Mouse (Mus musculus) midbrain, embryonic 12.5 days (tissue): ENCODE results near the gene H2-D1. TPM values are rescaled to one million over a fixed set of nuclear protein-coding genes. Genes with fewer than 3 reads are reported as not detected.

Experiments used
- ATAC-seq: fragments of 200-750 bp; cut with Nextera tagmentation; 2 replicates; pipeline ENCODE4 v1.8.0; 2017; ENCODE audit warnings: low read depth, moderate TSS enrichment, moderate library complexity; ENCODE audit not compliant: low FRiP score
- H3K27ac ChIP-seq: fragments of 300-500 bp; sonication (generic); replicated peaks from 2 replicates; pipeline ENCODE4 v1.5.1; 2016; ENCODE audit warnings: mild to moderate bottlenecking
- H3K27me3 ChIP-seq: fragments of 300-500 bp; sonication (generic); 2 replicates; pipeline ENCODE4 v1.6.1; 2016; ENCODE audit warnings: mild to moderate bottlenecking
- H3K36me3 ChIP-seq: fragments of 300-500 bp; sonication (generic); 2 replicates; pipeline ENCODE4 v1.6.1; 2016
- H3K4me1 ChIP-seq: fragments of 300-500 bp; sonication (generic); 2 replicates; pipeline ENCODE4 v1.6.1; 2016
- H3K4me2 ChIP-seq: fragments of 300-500 bp; sonication (generic); replicated peaks from 2 replicates; pipeline ENCODE4 v1.6.1; 2016; ENCODE audit warnings: mild to moderate bottlenecking, moderate library complexity
- H3K4me3 ChIP-seq: fragments of 300-500 bp; sonication (generic); 2 replicates; pipeline ENCODE4 v1.5.1; 2016; ENCODE audit warnings: mild to moderate bottlenecking
- H3K9ac ChIP-seq: fragments of 300-500 bp; sonication (generic); replicated peaks from 2 replicates; pipeline ENCODE4 v1.6.1; 2016; ENCODE audit warnings: mild to moderate bottlenecking, moderate library complexity
- H3K9me3 ChIP-seq: fragments of 300-500 bp; sonication (generic); 2 replicates; pipeline ENCODE4 v1.6.1; 2016; ENCODE audit warnings: mild to moderate bottlenecking
- WGBS: fragments of 180-500 bp; shearing (Covaris S2); methylation state at CpG from one replicate; pipeline ENCODE4 v1.1.7; 2016; 5-methylcytosine and 5-hydroxymethylcytosine counted together
- polyA plus RNA-seq: library from polyadenylated mRNA; unstranded; fragments of >200 nt; fragmentation: Nextera tagmentation; extraction: Ambion mirVana; gene quantifications from 2 replicates; pipeline ENCODE4 v1.2.1, GENCODE M21; 2016

H2-D1 gene
- polyA plus RNA-seq, 1 experiment from 2014 or later = 47.8 TPM

DNA sequence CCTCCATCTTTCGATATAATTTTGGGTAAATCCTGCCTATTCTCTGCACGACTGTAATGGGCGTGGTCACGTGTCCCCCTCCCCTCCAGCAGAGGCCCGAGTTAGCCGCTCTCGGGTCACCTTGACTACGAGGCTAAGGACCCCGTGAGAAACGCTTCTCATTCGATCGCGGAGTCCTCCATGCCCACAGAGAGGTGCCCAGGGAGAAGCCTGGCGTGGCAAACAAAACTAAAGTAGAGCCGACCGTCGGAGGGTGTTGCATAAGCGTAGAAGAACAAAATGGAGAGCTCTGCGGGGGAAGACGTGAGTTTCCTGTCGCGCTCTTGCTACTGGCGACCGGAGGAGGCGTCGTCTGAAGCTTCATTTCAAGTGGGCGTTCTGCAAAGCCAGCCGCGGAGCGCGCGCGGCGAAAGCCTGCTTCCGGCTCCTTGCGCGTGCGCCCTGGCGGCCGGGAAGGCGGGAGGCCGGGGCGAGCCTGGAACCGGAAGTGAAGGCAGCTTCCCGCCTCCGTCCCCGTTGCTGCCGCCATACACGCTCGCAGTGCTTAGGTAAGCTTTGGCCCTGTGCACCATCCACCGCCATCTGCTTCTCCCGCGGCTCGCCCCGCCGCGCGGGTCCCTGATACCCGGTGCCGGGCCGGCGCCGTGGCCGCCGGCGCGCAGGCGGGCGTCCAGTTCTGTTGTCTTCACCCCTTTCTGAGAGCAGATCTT lies 21.1 kb upstream of the H2-D1 start, which contains the start of gene Ddx39b:
Gene Ddx39b (plus strand): TSS at position 442 of the 710 bp plus-strand sequence.
- Histone ChIP-seq H3K9me3 (no peaks in the 10 kb centered on the region), H3K27me3 (no peaks in the 10 kb centered on the region), H3K4me2 (peak within 1 kb of the TSS; percentile 89), H3K9ac (peak within 1 kb of the TSS; percentile 100), H3K27ac (peak within 1 kb of the TSS; percentile 98), H3K4me1 (peaks cover 49% of the 10 kb centered on the region), H3K36me3 (peaks cover 36% of the 10 kb centered on the region), H3K4me3 (peak within 1 kb of the TSS; percentile 97)
- peak; percentile 90 for ATAC-seq
- under 1% methylated on average over 61 of the region's 69 CpGs for WGBS

DNA sequence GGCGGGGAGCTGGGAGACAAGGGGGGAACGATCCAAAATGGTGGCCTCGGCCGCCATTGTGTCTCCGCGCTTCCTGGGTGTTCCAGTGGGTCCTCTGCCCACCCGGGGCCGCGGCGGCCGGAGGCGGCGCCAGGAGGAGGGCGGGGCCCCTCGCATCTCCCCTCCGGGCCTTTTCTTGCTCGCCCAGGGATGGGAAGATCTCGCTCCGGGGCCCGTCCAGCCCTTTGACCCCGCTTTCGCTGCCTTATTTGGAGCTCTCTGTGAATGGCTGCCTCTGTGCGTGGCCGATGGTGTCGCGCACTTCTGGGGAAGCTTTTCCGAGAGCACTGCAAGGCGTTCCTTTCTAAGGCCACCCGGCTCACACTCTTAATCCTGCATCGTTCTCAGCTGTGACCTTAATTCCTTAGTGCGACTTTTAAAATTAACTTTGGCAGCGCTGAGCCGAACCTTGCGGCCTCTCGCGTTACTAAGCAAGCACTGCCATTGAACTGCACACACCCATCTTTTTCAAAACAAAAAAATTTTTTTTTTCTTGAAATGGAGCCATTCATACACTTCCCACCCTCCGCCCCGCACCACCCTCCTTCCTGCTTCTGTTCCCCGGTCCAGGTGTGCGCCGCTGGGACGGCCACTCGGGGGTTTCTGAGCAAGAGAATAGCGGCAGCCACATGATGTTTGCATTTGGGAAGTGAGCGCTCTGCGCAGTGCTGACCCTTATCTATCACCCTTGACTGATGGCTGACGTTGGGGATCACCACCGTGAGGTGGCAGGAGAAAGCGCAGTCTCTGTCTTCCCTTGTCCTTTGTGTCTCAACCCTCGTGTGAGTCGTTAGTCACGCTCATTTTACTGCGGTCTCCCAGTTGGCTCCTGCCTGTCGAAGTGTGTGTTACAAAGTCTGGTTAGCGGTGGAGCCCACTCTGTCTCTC lies 20.3 kb upstream of the H2-D1 start:
- peak overlapping the region; percentile 100 for H3K9ac ChIP-seq
- H3K4me1 ChIP-seq = peaks cover 51% of the 10 kb centered on the region
- H3K9me3 ChIP-seq = no peaks in the 10 kb centered on the region
- no peaks in the 10 kb centered on the region for H3K27me3 ChIP-seq
- peak overlapping the region; percentile 97 for H3K4me3 ChIP-seq
- H3K36me3 ChIP-seq = peaks cover 44% of the 10 kb centered on the region
- H3K27ac ChIP-seq = peak overlapping the region; percentile 98
- peak; percentile 42 for ATAC-seq
- H3K4me2 ChIP-seq = peak overlapping the region; percentile 89
- WGBS = under 1% methylated on average over 55 of the region's 55 CpGs

- WGBS = 4% methylated on average over 16 of the region's 16 CpGs
- H3K9me3 ChIP-seq = no peaks in the 10 kb centered on the region
- ATAC-seq = no peak
Observed at GRCm38 (mm10) chr17:35243086-35243485, 19.4 kb upstream of the H2-D1 start.

DNA sequence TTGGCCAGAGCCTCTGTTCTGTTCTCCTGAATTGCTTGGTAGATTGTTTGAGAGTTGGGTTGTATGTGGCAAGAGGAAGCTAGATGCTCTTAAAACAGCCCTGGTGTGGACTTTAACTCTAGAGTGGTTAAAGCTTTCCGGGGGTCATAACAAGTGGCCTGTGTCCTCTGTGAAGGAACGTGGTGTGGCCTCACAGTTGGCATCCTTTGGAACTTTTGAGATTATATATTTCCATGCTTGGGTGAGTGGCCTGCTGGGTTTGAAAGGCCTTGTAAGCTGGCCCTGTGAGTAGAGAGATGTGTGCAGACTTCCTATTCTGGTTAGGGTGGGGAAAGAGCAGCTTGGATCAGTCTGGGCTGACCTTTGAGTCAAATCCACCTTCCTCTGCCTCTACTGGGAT lies 17.5 kb upstream of the H2-D1 start:
- H3K27me3 ChIP-seq = no peaks in the 10 kb centered on the region
- WGBS = 74% methylated on average over 2 of the region's 2 CpGs
- no peaks in the 10 kb centered on the region for H3K9me3 ChIP-seq
- H3K36me3 ChIP-seq = peaks cover 71% of the 10 kb centered on the region
- H3K27ac ChIP-seq = no peak overlapping the region
- no peak for ATAC-seq
- H3K4me3 ChIP-seq = peak overlapping the region; percentile 97
- peak overlapping the region; percentile 89 for H3K4me2 ChIP-seq
- H3K9ac ChIP-seq = peak overlapping the region; percentile 100
- H3K4me1 ChIP-seq = peaks cover 57% of the 10 kb centered on the region

More at GRCm38 (mm10) chr17:35243086-35243485, 19.4 kb upstream of the H2-D1 start:
- Histone ChIP-seq H3K4me1 (peaks cover 57% of the 10 kb centered on the region), H3K36me3 (peaks cover 52% of the 10 kb centered on the region), H3K27ac (peak overlapping the region; percentile 98), H3K9ac (peak overlapping the region; percentile 100), H3K4me2 (peak overlapping the region; percentile 89), H3K27me3 (no peaks in the 10 kb centered on the region), H3K4me3 (peak overlapping the region; percentile 97)

GRCm38 (mm10) chr17:35245731-35246623 lies 16.6 kb upstream of the H2-D1 start:
- peak overlapping the region; percentile 97; the same call in 1 of the 2 replicates for H3K4me3 ChIP-seq
- peaks cover 81% of the 10 kb centered on the region for H3K36me3 ChIP-seq
- H3K4me2 ChIP-seq = peak overlapping the region; percentile 89
- peak overlapping the region; percentile 100; the same call in 1 of the 2 replicates for H3K9ac ChIP-seq
- no peak for ATAC-seq
- H3K27me3 ChIP-seq = no peaks in the 10 kb centered on the region
- no peak overlapping the region for H3K27ac ChIP-seq
- no peaks in the 10 kb centered on the region for H3K9me3 ChIP-seq
- H3K4me1 ChIP-seq = peaks cover 47% of the 10 kb centered on the region
- WGBS = 87% methylated on average over 15 of the region's 15 CpGs

DNA sequence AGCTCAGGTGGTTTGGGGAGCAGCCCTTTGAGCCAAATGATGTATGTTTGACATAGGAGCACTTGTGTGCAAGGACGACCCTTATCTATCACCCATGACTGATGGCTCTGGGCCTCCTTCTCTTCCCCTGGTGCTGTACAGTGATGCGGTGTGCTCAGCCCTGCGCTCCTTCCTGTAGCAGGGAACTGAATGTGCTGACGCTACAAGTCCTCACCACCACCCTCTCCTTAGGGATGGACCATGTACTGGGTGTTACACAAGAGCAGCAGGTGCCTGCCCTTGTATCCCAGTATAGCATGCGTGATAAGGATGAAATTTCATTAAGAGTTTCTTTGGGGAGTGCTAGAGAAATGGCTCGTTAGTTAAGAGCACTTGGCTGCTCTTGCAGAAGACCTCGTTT lies 15.4 kb upstream of the H2-D1 start:
- Histone ChIP-seq H3K9ac (no peak overlapping the region), H3K27me3 (no peaks in the 10 kb centered on the region), H3K4me1 (peaks cover 46% of the 10 kb centered on the region), H3K4me2 (no peak overlapping the region), H3K9me3 (no peaks in the 10 kb centered on the region), H3K4me3 (no peak overlapping the region), H3K27ac (no peak overlapping the region), H3K36me3 (peaks cover 91% of the 10 kb centered on the region)
- WGBS = 89% methylated on average over 7 of the region's 7 CpGs
- no peak for ATAC-seq

DNA sequence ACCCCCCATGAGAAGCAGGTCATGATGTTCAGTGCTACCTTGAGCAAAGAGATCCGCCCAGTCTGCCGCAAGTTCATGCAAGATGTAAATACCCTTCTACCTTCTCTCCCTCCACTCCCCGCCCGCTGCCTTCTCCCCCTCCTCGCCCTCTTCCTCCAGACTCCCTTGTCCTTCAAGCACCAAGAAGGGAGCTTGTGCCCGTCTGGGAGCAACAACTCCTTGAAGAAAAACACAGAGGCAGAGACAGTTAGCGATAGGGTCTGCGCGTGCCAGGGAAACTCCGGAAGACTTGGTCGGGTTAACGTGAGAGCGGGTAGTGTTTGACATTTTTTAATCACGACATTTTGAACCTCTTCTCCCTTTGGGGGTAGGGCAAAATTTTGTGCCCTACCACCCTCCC lies 13.5 kb upstream of the H2-D1 start:
- WGBS = 92% methylated on average over 14 of the region's 14 CpGs
- peaks cover 99% of the 10 kb centered on the region for H3K36me3 ChIP-seq
- no peak overlapping the region for H3K27ac ChIP-seq

GRCm38 (mm10) chr17:35249451-35250197 lies 12.9 kb upstream of the H2-D1 start:
- 89% methylated on average over 19 of the region's 19 CpGs for WGBS
- no peak for ATAC-seq

More for the DNA sequence above, 13.5 kb upstream of the H2-D1 start:
- no peak for ATAC-seq
- no peak overlapping the region for H3K4me3 ChIP-seq
- H3K9ac ChIP-seq = no peak overlapping the region
- H3K9me3 ChIP-seq = no peaks in the 10 kb centered on the region
- H3K27me3 ChIP-seq = no peaks in the 10 kb centered on the region
- no peak overlapping the region for H3K4me2 ChIP-seq
- peaks cover 37% of the 10 kb centered on the region for H3K4me1 ChIP-seq

DNA sequence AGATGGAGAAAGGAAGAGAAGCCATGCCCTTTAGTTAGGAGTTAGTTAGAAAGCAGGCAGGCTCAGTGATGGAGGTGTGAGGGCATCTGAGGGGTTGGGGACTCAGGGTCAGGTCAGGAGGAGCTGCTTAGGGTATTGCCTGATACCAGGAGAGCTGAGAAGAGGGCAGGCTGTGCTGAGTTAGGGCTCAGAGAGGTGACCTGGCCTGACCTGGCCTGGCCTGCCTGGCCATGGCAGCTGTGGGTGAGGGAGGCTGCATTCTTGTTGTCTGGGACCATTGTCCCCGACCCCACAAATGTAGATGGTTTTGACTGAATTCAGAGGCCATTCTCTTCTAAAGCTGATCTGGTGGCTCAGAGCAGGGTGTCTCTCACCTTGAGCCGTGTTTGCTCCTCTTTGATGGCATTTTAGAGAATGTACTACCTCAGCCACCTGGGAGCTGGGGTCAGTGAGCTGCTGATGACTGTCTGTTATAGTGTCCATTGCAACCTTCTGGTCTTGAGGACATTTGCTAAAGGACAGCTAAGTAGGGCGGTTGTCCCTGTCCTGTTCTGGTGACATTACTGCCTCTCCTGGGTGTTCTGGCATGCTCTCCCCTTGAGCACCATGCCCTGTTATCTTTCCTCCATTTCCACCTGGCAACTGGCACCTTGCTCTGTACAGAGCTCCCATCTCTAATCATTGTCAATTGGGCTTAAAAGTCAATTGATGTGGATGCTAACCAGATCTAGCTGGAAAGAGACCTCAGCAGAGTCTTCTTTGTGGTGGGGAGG lies 12.0 kb upstream of the H2-D1 start:
- H3K4me2 ChIP-seq = no peak overlapping the region
- H3K36me3 ChIP-seq = peaks cover 90% of the 10 kb centered on the region
- H3K4me1 ChIP-seq = peaks cover 21% of the 10 kb centered on the region
- no peak overlapping the region for H3K4me3 ChIP-seq
- no peak overlapping the region for H3K9ac ChIP-seq
- no peaks in the 10 kb centered on the region for H3K27me3 ChIP-seq
- 92% methylated on average over 3 of the region's 3 CpGs for WGBS
- no peak overlapping the region for H3K27ac ChIP-seq
- H3K9me3 ChIP-seq = no peaks in the 10 kb centered on the region
- ATAC-seq = no peak

More at GRCm38 (mm10) chr17:35249451-35250197, 12.9 kb upstream of the H2-D1 start:
- Histone ChIP-seq H3K4me1 (peaks cover 30% of the 10 kb centered on the region), H3K9me3 (no peaks in the 10 kb centered on the region), H3K4me3 (no peak overlapping the region), H3K9ac (no peak overlapping the region), H3K4me2 (no peak overlapping the region), H3K27ac (no peak overlapping the region), H3K27me3 (no peaks in the 10 kb centered on the region), H3K36me3 (peaks cover 99% of the 10 kb centered on the region)

GRCm38 (mm10) chr17:35251162-35251719 lies 11.3 kb upstream of the H2-D1 start:
- H3K4me1 ChIP-seq = peaks cover 14% of the 10 kb centered on the region
- no peak overlapping the region for H3K4me3 ChIP-seq
- H3K27me3 ChIP-seq = no peaks in the 10 kb centered on the region
- H3K9ac ChIP-seq = no peak overlapping the region
- 87% methylated on average over 15 of the region's 15 CpGs for WGBS
- peaks cover 83% of the 10 kb centered on the region for H3K36me3 ChIP-seq
- no peaks in the 10 kb centered on the region for H3K9me3 ChIP-seq
- no peak overlapping the region for H3K4me2 ChIP-seq
- ATAC-seq = no peak
- H3K27ac ChIP-seq = no peak overlapping the region
